Mouse (Mus musculus) layer of hippocampus, postnatal 14 days (tissue): Measurements from ENCODE around the gene Rcsd1. TPM values are rescaled to one million over a fixed set of nuclear protein-coding genes. Genes with fewer than 3 reads are reported as not detected.

Source experiments
- microRNA-seq, 2 experiments: library from miRNA; unstranded; fragments of <30 nt; microRNA quantifications; one replicate each; pipeline ENCODE4 v1.2.0; 2021
- total RNA-seq, 2 experiments: library from RNA; stranded (reverse); gene quantifications; 2 replicates each; pipeline ENCODE4 v1.2.3; 2021

Gene Rcsd1
- total RNA-seq, 2 experiments from 2014 or later = 6.3 to 8.7 TPM

Small RNA genes lying within 50 kb of the gene (microRNA-seq; reads per million reads assigned to microRNA genes)
- gene Gm44458 = 0 reads per million in 2 experiments

Other genes with a start within 250 kb of the Rcsd1 start
- 10 to 100 TPM; 78.1 to 91.7 TPM for gene Dcaf6, start 249.3 kb downstream of the Rcsd1 start, total RNA-seq
- gene Mpc2, start 249.1 kb downstream of the Rcsd1 start, total RNA-seq = 100 to 1,000 TPM; 122 to 131 TPM
- gene Adcy10, start 224.6 kb downstream of the Rcsd1 start, total RNA-seq = under 1 TPM; 0.41 to 0.48 TPM
- gene Mpzl1, start 75.2 kb downstream of the Rcsd1 start, total RNA-seq = 10 to 100 TPM; 73.9 to 80.1 TPM
- gene Creg1, start 54.0 kb upstream of the Rcsd1 start, total RNA-seq = 10 to 100 TPM; 26.1 to 30.8 TPM
- not detected for gene Cd247, start 78.9 kb upstream of the Rcsd1 start, total RNA-seq